Mouse (Mus musculus) heart, postnatal 25 days (tissue): ENCODE measurements around the gene Tmem181a. TPM values are rescaled to one million over a fixed set of nuclear protein-coding genes. Genes with fewer than 3 reads are reported as not detected.
A peak's percentile ranks its signal among the peaks of the same experiment; 100 is the strongest.
"Not testable (repeated sequence)": the region's sequence is repeated elsewhere in the genome, so short reads cannot be mapped to it uniquely, and the experiment has no call there.

ENCODE experiments used
- DNase-seq: peaks from one replicate; pipeline ENCODE4 v3.0.0; 2022; ENCODE audit warnings: low spot score
- intact Hi-C: fragments of 180-260 bp; cut with DNase I; formaldehyde crosslinking; loops from one replicate; pipeline ENCODE4 v1.15.1; 2025
- total RNA-seq, 2 experiments: library from RNA; stranded (reverse); gene quantifications; 2 replicates each; pipeline ENCODE4 v1.2.3; 2021

Tmem181a gene
- total RNA-seq, 2 experiments from 2014 or later: 8.7 to 8.8 TPM

DNA sequence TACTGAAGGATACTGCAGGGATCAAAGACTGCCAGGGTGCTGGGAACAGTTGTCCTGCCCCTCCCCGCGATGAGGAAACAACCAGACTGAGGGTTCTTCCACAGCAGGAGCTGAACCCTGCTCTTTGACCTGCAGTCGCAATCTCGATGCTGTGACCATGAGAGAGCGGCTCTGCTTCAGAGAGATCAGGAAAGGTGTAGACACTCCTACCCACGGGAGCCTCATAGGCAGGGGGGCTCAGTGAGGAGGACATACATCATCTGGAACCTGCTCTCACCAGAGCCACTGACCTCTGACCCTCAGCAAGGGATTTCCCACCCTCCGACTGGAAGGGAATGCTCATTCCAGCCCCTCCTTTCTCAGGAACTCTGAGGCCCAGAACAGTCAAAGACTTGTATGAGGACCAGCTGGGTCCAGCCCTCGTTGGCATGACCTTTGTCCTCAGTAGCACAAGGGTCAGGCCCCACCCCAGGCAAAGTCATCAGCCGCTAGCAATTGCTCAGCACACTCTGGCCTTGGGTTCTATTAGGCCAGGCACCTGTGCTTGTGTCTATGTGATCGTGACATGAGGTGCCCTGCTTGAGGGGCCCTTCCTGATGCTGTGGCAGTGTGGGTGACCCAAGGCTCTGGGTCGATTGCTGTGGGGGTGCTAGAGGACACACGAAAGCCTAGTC lies 43.7 kb downstream of the Tmem181a start:
- DNase-seq, intact Hi-C loops: not testable (repeated sequence)

DNA sequence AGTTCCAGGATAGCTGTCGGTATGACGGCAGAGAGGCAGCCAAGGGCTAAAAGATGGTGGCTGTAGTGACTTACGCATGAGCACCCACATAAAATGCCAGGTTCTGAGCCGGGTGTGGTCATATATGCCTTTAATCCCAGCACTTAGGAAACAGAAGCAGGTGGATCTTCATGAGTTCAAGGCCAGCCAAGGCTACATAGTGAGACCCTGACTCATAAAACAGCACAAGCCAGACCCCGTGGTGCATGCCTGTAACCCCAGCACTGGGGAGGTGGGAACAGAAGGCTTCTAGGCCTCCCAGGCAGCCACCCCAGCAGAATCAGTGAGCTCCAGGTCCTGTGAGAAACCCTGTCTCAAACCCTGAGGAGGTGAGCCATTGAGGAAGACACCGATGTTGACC lies 48.2 kb downstream of the Tmem181a start:
- intact Hi-C loops: not testable (repeated sequence)

DNA sequence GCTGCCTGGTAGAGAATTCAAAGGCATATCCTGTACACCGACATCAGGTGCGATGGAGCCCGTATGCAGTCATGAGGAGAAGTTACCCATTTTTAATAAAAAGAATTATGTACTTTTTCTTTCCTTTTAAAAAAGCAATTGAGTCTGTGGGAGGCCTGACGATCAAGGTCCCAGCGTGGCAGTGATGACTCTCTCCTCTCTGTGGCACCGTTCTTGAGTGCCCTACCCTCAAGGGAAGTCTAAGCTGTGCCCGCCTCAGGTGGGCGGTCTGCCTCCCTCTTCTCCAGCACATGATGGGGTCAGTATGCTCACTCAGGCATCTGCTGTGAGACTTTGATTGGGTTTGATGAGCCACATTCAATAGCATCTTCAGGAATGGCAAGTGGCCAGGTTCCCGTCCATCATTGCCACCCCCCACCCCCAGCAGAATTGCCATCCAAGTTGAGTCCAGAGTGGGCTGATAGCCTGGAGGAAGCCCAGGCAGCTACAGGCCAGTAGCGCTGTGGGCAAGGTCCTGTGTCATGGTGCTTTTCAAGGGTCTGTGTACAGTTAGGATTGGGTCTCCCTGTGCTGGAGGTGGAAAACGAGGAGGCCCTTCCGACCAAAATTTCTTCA lies 49.1 kb downstream of the Tmem181a start:
- not testable (repeated sequence) for DNase-seq

More for the DNA sequence above, 48.2 kb downstream of the Tmem181a start:
- not testable (repeated sequence) for DNase-seq

DNA sequence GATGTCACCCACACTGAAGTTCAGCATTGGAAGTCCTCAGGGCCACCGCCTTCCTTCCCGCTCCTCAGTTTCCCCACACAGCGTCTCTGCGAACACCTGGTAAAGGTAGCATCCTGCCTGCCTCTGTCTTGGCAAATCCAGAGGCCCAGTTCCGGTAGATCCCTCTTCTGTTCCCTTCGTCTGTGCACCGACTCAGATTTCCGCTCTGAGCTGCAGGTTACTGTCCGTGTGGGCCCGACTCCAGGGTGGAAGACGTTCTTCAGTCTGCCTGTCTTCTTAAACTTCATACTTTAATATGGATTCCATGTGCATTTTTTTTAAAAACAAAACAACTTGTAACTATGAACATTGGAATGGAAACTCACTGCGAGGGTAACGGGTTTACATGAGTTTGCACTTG lies 49.8 kb downstream of the Tmem181a start:
- intact Hi-C loops, DNase-seq: not testable (repeated sequence)

More for the DNA sequence above, 49.1 kb downstream of the Tmem181a start:
- intact Hi-C loops: not testable (repeated sequence)

DNA sequence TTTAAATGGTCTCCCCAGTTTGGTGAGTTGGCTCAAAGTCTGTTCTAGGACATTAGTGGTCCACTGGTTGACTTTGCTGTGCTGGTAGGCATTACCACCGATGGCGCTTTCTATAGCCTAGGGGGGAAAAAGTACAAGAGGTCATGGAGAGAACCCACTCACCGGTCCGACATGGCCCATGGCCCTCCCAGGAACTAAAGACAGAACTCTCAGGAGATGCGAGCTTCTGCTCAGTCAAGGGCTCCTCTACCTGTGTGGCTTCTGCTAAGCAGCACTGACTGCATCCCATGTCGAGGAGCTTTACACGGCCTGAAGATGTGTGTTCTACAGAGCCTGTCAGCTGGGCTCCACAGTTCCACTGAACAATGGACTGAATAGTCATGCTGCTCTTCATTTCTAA lies 55.1 kb downstream of the Tmem181a start:
- intact Hi-C loops, DNase-seq: not testable (repeated sequence)

DNA sequence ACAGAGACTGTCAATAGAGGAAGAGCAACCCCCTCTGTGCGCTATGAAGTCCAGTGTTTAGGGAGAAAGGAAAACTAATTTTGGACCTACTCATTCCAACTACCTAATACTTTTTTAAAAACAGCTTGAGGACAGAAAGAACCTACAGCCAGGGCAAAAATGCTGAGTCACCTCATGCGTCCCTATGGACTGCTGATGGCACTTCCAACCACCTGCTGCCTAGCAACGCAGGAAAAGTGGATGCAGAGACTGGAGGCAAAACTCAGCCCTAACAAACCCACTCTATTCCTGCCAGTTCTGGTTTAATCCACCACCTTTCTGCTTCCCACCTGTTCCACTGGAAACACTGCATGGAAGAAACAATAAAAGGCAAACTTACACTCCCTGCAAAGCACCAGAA lies 56.1 kb downstream of the Tmem181a start:
- DNase-seq, intact Hi-C loops: not testable (repeated sequence)

DNA sequence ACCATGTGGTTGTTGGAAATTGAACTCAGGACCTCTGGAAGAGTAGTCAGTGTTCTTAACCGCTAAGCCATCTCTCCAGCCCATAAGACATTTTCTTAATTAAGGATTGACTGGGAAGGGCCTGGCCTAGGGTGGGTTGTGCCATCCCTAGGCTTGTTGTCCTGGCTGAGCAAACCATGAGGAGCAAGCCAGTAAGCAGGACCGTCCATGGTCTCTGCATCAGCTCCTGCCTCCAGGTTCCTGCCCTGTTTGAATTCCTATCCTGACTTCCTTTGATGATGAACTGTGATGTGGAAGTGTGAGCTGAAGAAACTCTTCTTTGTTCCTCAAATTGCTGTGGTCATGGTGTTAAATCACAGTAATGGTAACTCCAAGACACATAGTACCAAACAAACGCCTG lies 57.8 kb downstream of the Tmem181a start:
- intact Hi-C loops, DNase-seq: not testable (repeated sequence)

DNA sequence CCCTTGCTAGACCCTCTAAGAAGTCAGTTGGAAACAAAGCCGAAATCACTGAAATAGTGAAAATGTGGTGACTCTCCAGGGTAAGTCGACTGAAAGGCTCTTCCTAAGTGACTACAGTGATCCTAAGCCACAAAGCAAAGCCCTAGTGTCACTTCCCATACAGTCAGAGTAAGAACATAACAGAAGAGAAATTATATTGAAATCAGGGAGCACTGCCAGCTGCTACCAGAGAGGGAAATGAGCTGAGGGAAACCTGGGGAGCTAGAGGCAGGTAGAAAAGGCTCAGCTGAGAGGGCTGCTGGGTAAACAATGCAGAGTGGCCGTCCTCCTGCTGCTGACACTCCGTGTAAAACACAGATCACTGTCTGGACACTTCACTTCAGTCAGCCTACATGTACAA lies 59.0 kb downstream of the Tmem181a start:
- intact Hi-C loops: not testable (repeated sequence)

DNA sequence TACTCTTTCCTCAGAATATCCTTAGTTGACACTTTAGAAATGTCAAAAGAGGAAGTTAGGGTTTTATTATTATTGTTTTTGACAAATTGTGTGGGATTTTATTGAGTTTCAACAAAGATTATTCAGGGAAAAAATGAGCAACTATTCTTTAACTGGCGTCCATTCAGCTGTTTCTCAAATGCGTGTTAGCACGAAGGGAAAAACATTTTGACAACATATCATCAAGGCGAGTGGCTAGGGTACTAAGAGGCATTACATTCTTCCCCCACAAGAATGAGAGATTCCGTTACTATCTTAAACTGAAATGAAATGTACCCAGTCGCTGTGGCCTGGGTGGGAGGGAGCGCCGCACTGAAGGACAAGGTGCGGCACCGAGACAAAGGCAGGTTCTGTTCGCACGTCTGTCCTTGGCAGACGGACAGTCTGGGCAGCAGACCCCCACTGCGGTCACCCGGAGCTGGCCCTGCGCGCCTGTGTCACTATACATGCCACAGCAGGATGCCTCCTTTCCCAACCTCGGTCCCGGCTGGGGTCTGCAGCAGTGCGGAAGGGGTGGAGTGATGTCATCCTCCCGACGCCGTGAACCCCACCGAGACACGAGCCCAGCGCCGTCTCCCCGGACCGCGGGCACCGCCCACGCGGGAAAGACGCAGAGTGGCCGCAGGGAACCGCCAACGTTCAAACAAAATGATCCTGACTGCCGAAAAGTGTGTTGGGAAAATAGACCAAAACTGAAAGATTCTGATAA lies 59.9 kb downstream of the Tmem181a start:
- DNase-seq: peak; percentile 21
- intact Hi-C loops: not testable (repeated sequence)

More for the DNA sequence above, 59.0 kb downstream of the Tmem181a start:
- DNase-seq: not testable (repeated sequence)

DNA sequence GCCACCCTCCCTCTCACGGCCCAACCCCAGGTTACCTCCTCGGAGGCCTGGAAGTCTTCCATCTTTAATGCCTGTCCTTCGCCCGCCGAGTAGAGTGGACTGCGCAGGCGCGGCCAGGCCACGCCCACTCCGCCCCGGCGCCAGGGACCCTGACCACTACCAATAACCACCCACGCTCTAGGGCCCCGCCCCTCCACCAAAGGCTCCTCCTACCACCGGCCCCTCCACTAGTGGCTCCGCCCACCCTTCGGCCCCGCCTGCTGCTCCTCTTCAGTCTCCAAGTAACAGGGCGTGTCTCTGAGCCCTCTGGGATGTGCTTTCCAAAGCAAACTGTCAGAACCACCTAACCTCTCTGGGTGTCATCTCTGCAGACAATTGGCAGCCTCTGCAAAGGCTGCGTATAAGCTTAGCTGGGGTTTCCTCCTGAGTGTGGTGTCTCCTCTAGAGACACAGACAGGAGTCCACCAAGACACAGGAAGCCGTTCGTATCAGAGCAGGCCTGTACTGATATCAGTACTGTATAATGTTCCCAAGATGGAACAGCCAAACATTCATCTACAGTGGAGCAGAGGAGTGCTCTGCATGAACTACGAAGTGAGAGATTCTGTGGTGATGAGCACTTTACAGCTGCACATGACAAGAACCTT lies 60.8 kb downstream of the Tmem181a start, which contains the start of gene Dynlt1a:
Dynlt1a (minus strand) TSS at position 162 of the 647 bp plus-strand sequence.
- intact Hi-C loops: not testable (repeated sequence)
- peak; percentile 94 for DNase-seq

DNA sequence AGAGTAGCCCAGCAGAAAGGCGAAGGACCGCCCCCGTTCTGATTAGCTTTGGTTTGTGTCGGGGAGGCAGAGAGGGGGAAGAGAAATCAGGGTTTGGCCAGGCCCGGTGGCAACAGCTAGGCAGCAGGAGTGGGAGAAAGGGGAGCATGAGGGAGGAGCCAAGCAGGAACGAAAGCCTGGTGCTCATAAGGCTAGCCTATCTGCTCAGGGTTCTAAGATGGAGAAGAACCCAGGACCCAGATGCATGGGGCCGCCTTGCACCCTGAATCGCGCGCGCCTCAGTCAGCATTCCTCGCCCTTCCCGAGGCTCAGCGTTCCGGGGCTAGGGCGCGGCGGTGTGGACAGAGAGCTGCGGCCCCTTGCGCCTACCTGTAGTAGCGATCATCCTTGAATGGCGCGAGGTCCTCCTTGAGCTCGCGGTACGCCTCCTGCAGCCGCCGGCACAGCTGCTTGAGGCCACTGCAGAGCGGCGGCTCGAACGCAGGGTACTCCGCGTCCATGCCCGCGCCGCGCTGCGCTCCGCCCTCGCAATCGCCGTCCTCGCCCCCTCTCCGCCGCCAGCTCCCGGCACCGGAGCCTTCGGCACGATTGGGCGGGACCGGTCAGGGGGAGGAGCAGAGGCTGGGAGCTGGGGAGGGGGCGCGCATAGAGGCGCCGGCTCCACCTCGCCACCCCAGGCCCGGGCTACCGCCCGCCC lies 64.6 kb downstream of the Tmem181a start:
- intact Hi-C loops, DNase-seq: not testable (repeated sequence)

DNA sequence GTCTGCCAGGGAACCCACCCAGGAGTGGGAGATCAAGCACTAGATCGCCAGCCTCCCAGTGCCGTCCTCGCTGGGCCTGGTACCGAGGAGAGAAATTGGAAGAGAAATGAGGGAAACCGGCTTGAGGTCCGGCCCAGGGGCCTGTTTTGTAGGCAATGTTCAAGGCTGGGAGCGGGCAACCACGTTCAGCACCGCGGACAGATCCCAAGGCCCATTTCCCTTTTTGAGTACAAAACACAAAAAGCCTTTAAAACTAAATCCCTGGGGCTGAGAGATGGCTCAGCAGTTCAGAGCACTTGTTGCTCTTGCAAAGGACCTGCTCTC lies 65.1 kb downstream of the Tmem181a start:
- DNase-seq, intact Hi-C loops: not testable (repeated sequence)

DNA sequence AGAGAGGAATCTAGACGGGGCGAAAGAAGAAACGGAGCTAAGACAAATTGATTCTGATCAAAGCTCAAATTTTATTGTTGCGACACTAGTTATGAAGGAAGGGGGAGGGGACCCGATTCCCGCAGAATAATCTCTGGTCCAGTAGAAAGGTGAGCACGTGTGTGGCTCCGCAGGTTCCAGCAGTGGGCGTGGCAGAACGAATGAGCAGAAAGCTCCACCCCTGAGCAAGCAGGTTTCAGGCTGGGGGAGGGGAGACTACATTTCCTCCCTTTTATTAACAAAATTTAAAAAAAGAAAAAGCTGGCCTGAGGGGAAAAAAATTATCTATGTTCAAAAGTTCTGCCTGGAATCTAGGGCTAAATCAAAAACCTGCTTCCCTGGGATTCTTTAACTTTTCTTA lies 68.4 kb downstream of the Tmem181a start:
- intact Hi-C loops, DNase-seq: not testable (repeated sequence)

DNA sequence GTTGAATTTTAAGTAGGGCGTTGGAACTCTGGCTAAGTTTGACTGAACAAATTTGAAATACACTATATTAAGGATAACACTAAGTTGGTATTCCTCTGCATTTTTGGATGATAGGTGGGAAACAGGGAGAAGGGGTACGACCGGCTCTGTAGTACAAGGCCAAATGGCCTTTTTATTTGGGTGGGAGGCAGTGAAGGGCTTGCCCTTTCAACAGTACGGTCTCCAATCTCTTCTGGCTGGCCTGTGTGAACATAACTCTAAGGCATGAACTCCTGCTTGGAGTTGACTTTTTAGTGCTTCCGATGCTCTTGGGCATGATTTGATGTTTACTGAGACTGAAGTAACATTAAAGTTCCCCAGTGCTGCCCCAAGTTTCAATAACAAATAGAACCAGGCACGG lies 68.9 kb downstream of the Tmem181a start:
- DNase-seq, intact Hi-C loops: not testable (repeated sequence)

DNA sequence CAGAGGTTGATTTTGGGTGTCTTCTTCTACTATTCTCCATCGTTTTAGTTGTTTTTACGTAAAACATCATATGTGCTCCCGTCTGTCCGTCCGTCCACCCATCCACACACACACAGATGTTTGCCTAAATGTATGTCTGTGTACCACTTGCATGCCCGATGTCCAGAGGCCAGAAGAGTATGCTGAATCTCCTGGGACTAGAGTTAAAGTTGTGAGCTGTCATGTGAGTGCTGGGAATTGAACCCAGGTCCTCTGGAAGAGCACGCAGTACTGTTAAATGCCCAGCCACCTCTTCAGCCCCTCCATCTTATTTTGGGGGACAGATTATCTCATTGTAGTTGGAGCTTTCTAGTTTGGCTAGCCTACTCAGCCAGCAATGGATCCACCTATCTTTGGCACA lies 70.9 kb downstream of the Tmem181a start:
- intact Hi-C loops, DNase-seq: not testable (repeated sequence)

DNA sequence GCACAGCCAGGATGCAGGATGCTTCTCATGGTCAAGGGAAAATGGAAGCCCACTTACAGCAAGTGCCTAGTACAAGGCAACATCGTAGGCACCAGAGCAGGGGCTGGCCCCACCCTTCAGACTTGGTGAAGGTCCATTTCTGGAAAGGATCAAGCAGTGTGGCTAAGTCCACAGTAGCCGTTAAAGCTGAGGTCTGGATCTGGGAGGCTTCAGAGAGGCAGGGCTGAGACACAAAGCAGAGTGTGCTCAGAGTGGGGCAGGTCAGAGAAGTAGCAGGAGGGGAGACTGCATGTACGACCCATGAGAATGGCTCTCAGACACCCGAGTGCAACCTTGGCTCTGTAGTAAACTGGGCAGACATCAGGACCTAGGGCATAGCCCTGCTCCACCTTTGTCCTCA lies 72.3 kb downstream of the Tmem181a start:
- intact Hi-C loops: not testable (repeated sequence)

DNA sequence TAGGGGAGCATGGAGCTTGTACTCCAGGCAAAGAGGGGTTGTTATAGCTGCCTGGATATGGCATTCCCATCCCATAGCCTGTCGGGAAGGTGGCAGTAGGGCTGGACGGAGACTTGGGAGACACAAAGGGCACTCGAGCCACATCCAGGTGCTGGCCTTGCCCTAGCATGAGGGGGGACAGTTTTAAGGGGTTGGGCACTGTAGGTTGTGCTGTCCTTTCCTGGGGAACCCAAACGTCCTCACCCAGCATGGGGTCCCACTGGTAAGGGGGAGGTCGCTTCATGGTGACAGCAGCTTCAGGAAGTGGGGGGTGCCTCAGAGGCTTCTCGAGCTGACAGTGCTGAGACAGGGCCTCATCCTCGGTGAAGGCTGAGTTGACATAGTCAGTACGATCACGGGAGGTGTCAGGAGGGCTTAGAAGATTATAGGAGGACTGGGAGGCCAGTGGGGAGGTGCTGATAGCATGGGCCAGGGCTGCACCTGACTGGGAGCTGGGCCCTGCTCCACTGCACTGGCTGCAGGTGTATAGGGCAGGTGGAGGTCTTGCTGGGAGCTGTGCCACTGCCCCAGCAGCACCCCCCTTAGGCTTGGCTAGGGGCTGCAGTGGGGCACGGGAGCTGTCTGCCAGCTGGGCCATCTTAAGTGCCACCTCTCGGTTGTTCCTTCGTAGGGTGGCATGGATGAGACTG lies 86.1 kb downstream of the Tmem181a start:
- intact Hi-C loops, DNase-seq: not testable (repeated sequence)

More for the DNA sequence above, 72.3 kb downstream of the Tmem181a start:
- DNase-seq: not testable (repeated sequence)

DNA sequence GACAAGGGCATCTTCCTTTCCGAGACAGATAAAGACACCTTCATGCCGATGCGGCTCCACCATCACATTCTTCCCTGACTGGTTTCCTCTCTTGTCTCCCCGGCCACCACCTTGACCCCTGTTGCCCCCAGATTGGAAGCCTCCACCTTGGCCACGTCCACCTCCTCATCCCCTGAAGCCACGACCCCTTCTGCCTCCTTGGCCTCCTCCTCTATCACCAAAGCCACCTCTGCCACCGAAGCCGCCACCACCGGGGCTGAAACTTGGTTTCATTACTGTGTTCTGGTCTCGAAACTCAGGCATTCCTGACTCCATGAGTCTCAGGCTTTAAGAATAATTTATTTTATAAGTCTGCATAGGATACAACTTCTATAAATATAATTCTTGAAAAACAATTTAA lies 98.6 kb downstream of the Tmem181a start:
- intact Hi-C loops, DNase-seq: not testable (repeated sequence)
